ENCODE assay signal across 21 mouse cellular contexts in genomic region chr4:129143509-129143908, GRCm38 (mm10). TPM values are rescaled to one million over a fixed set of nuclear protein-coding genes. Genes with fewer than 3 reads are reported as not detected.
DNase-seq lines count a peak whose midpoint lies in the region; ATAC-seq and TF ChIP-seq lines count a peak whose summit lies in the region.
"Had no signal": no experiment of that assay in that cellular context is flagged by ENCODE, and none has a peak within 500 bp of the region (broad histone marks: within the 10 kb centered on the region; RNA-seq: fewer than 3 reads in every experiment).

No protein-coding gene starts in this region.

- ATAC-seq in liver, postnatal 0 days, result no peak
- no peak for ATAC-seq in embryonic facial prominence, embryonic 15.5 days (ENCODE audit: insufficient number of reproducible peaks, low FRiP score, low TSS enrichment, low read depth)
- ATAC-seq: intestine, embryonic 15.5 days; lung, postnatal 0 days had no signal

- no peaks in the 10 kb centered on the region for H3K27me3 ChIP-seq in liver, adult 2 months (ENCODE audit: control insufficient read depth, insufficient read depth, low read length)
- H3K27me3 ChIP-seq in liver, postnatal 0 days (ENCODE audit: insufficient read depth, low read length), result peaks cover 9% of the 10 kb centered on the region; the same call in 1 of the 2 replicates
- H3K27me3 ChIP-seq in embryonic facial prominence, embryonic 15.5 days, result no peaks in the 10 kb centered on the region
- H3K27me3 ChIP-seq: intestine, embryonic 15.5 days had no signal

- no peak overlapping the region for H3K27ac ChIP-seq in liver, adult 2 months (replicated peaks; ENCODE audit: insufficient read depth, low read depth, low read length)
- no peak overlapping the region for H3K27ac ChIP-seq in liver, postnatal 0 days (ENCODE audit: low read depth)
- peak overlapping the region; percentile 78 for H3K27ac ChIP-seq in embryonic facial prominence, embryonic 15.5 days (replicated peaks)
- H3K27ac ChIP-seq: forebrain, embryonic 10.5 days; liver, embryonic 15.5 days had no signal

- H3K79me2 ChIP-seq in liver, adult 2 months (ENCODE audit: control insufficient read depth, insufficient read depth, low read length), result no peaks in the 10 kb centered on the region

- 87% methylated on average over 5 of the region's 5 CpGs for WGBS in liver, adult 2 months
- 65% methylated on average over 5 of the region's 5 CpGs for WGBS in liver, postnatal 0 days (ENCODE audit: insufficient replicate concordance)
- WGBS in embryonic facial prominence, embryonic 15.5 days, result 67% methylated on average over 5 of the region's 5 CpGs

- no peaks in the 10 kb centered on the region for H3K9me3 ChIP-seq in liver, postnatal 0 days (ENCODE audit: low read length)
- no peaks in the 10 kb centered on the region for H3K9me3 ChIP-seq in embryonic facial prominence, embryonic 15.5 days (replicated peaks)
- H3K9me3 ChIP-seq: forebrain, embryonic 10.5 days; intestine, embryonic 15.5 days; limb, embryonic 13.5 days; liver, embryonic 15.5 days had no signal

- no peak overlapping the region for H3K4me3 ChIP-seq in liver, adult 2 months (ENCODE audit: insufficient read depth, low read depth, low read length)
- H3K4me3 ChIP-seq in liver, postnatal 0 days (ENCODE audit: low read depth, low read length), result no peak overlapping the region
- no peak overlapping the region for H3K4me3 ChIP-seq in embryonic facial prominence, embryonic 15.5 days (replicated peaks)
- H3K4me3 ChIP-seq: forebrain, embryonic 10.5 days; intestine, embryonic 15.5 days; limb, embryonic 13.5 days; liver, embryonic 15.5 days had no signal

- DNase-seq in heart, adult 11 months, result peak; percentile 84
- no peak for DNase-seq in heart, postnatal 36 days
- DNase-seq in liver, adult 2 months (ENCODE audit: extremely low read depth, low read depth, low spot score), result peak; percentile 22
- no peak for DNase-seq in liver, postnatal 0 days
- peak; percentile 57 for DNase-seq in brain, adult 2 months (ENCODE audit: low read depth, low spot score)
- DNase-seq in spleen, adult 18-20 months, result no peak
- DNase-seq: adrenal gland, adult 2 months; gastrocnemius, postnatal 25 days; kidney, adult 9 months; kidney, postnatal 25 days; thymus, postnatal 25 days had no signal

- intact Hi-C loops in heart, postnatal 36 days (cut with DNase I), result no loop called here

- H3K36me3 ChIP-seq in liver, adult 2 months (ENCODE audit: control insufficient read depth, insufficient read depth, low read length), result no peaks in the 10 kb centered on the region
- no peaks in the 10 kb centered on the region for H3K36me3 ChIP-seq in liver, postnatal 0 days (replicated peaks; ENCODE audit: insufficient read depth, low read length)
- H3K36me3 ChIP-seq in embryonic facial prominence, embryonic 15.5 days, result 0 out of 2 replicates have a peak, but pooled peaks cover 3% of the 10 kb centered on the region

- TF ChIP-seq EP300 in liver, postnatal 0 days (IDR thresholded peaks at IDR 0.05; ENCODE audit: low read depth), result no peak

- no peak for TF ChIP-seq CTCF in liver, adult 2 months (IDR thresholded peaks at IDR 0.05; ENCODE audit: low read depth, low read length)
- no peak for TF ChIP-seq CTCF in liver, postnatal 0 days (IDR thresholded peaks at IDR 0.05; ENCODE audit: low read depth)

- H3K4me1 ChIP-seq in liver, adult 2 months (ENCODE audit: control insufficient read depth, insufficient read depth, low read length), result peaks cover 16% of the 10 kb centered on the region
- peaks cover 30% of the 10 kb centered on the region for H3K4me1 ChIP-seq in liver, postnatal 0 days (ENCODE audit: insufficient read depth)
- peaks cover 35% of the 10 kb centered on the region for H3K4me1 ChIP-seq in embryonic facial prominence, embryonic 15.5 days

- H3K4me2 ChIP-seq in liver, postnatal 0 days (ENCODE audit: low read depth, low read length), result no peak overlapping the region
- H3K4me2 ChIP-seq in embryonic facial prominence, embryonic 15.5 days (replicated peaks), result no peak overlapping the region
- H3K4me2 ChIP-seq: intestine, embryonic 15.5 days; limb, embryonic 13.5 days; liver, embryonic 15.5 days had no signal

- H3K9ac ChIP-seq in liver, adult 2 months (ENCODE audit: low read depth, low read length), result no peak overlapping the region
- H3K9ac ChIP-seq in liver, postnatal 0 days (replicated peaks), result no peak overlapping the region
- no peak overlapping the region for H3K9ac ChIP-seq in embryonic facial prominence, embryonic 15.5 days
- H3K9ac ChIP-seq: intestine, embryonic 15.5 days; limb, embryonic 13.5 days; liver, embryonic 15.5 days had no signal

- no peak for TF ChIP-seq POLR2A in liver, adult 2 months (IDR thresholded peaks at IDR 0.05; ENCODE audit: extremely low read depth, insufficient read depth, low read length)

RNA-seq across cellular contexts. Expression of gene Fndc5, which starts 6.7 kb away (rescaled TPM):
- total RNA-seq in heart, postnatal 36 days (2021), result 100 to 1,000 TPM; 324 to 341 TPM
- total RNA-seq in liver, adult 2 months (2014; rRNA removed), result 0.54 and 0.83 TPM in 2 replicates
- polyA plus RNA-seq in liver, adult 2 months (2012; rRNA removed), result 0.17 and 0.87 TPM in 2 replicates
- polyA plus RNA-seq in liver, postnatal 0 days (2015; fragmentation: Nextera tagmentation; extraction: Ambion mirVana), result 0.32 and 0.52 TPM in 2 replicates
- 19.7 and 26.3 TPM in 2 replicates for polyA plus RNA-seq in embryonic facial prominence, embryonic 15.5 days (2015; fragmentation: Nextera tagmentation; extraction: Ambion mirVana)
- total RNA-seq: monocyte, adult 5-6 weeks had no signal

RNA-seq across cellular contexts. Expression of gene Hpca, which starts 21.7 kb away (rescaled TPM):
- not detected for total RNA-seq in heart, postnatal 36 days (2021)
- total RNA-seq in liver, adult 2 months (2014; rRNA removed), result 0.18 and 0.47 TPM in 2 replicates
- 0.23 and 0.27 TPM in 2 replicates for polyA plus RNA-seq in liver, adult 2 months (2012; rRNA removed)
- 0.18 and 0.40 TPM in 2 replicates for polyA plus RNA-seq in liver, postnatal 0 days (2015; fragmentation: Nextera tagmentation; extraction: Ambion mirVana)
- 1.8 and 2.2 TPM in 2 replicates for polyA plus RNA-seq in embryonic facial prominence, embryonic 15.5 days (2015; fragmentation: Nextera tagmentation; extraction: Ambion mirVana)
- total RNA-seq: gastrocnemius, postnatal 25 days; megakaryocyte, adult 5-6 weeks; monocyte, adult 5-6 weeks had no signal

RNA-seq across cellular contexts. Expression of gene Tmem54, which starts 38.2 kb away (rescaled TPM):
- total RNA-seq in heart, postnatal 36 days (2021), result not detected
- total RNA-seq in liver, adult 2 months (2014; rRNA removed), result 0.13 TPM in 1 of 2 replicates, not detected in the other
- polyA plus RNA-seq in liver, adult 2 months (2012; rRNA removed), result 0.37 and 0.65 TPM in 2 replicates
- polyA plus RNA-seq in liver, postnatal 0 days (2015; fragmentation: Nextera tagmentation; extraction: Ambion mirVana), result 0.26 TPM in 1 of 2 replicates, not detected in the other
- 26.6 and 26.9 TPM in 2 replicates for polyA plus RNA-seq in embryonic facial prominence, embryonic 15.5 days (2015; fragmentation: Nextera tagmentation; extraction: Ambion mirVana)
- total RNA-seq: adrenal gland, adult 2 months; gastrocnemius, postnatal 25 days; heart, adult 8-10 months; megakaryocyte, adult 5-6 weeks; monocyte, adult 5-6 weeks had no signal
- polyA plus RNA-seq: adrenal gland, adult 2 months; neural tube, embryonic 14.5 days had no signal

RNA-seq across cellular contexts. Expression of gene S100pbp, which starts 46.0 kb away (rescaled TPM):
- total RNA-seq in heart, postnatal 36 days (2021), result 10 to 100 TPM; 11.3 to 15.7 TPM
- total RNA-seq in liver, adult 2 months (2014; rRNA removed), result 13.4 TPM in 2 replicates
- 7.3 and 10.0 TPM in 2 replicates for polyA plus RNA-seq in liver, adult 2 months (2012; rRNA removed)
- polyA plus RNA-seq in liver, postnatal 0 days (2015; fragmentation: Nextera tagmentation; extraction: Ambion mirVana), result 3.5 and 3.6 TPM in 2 replicates
- 17.8 and 18.5 TPM in 2 replicates for polyA plus RNA-seq in embryonic facial prominence, embryonic 15.5 days (2015; fragmentation: Nextera tagmentation; extraction: Ambion mirVana)

RNA-seq across cellular contexts. Expression of gene Yars, which starts 46.1 kb away (rescaled TPM):
- total RNA-seq in heart, postnatal 36 days (2021), result 10 to 100 TPM; 26.3 to 31.0 TPM
- total RNA-seq in liver, adult 2 months (2014; rRNA removed), result 17.2 and 18.5 TPM in 2 replicates
- 10.7 and 15.3 TPM in 2 replicates for polyA plus RNA-seq in liver, adult 2 months (2012; rRNA removed)
- 23.0 and 25.7 TPM in 2 replicates for polyA plus RNA-seq in liver, postnatal 0 days (2015; fragmentation: Nextera tagmentation; extraction: Ambion mirVana)
- 75.5 and 83.2 TPM in 2 replicates for polyA plus RNA-seq in embryonic facial prominence, embryonic 15.5 days (2015; fragmentation: Nextera tagmentation; extraction: Ambion mirVana)

Comparison
In these comparisons a context has a peak if more than half of its experiments do, and no peak if none do; other contexts are left out.
1. DNase-seq: peak in heart, adult 11 months (single experiment), liver, adult 2 months (single experiment) and brain, adult 2 months (single experiment); none in heart, postnatal 36 days (0 of 2), liver, postnatal 0 days (single experiment) and spleen, adult 18-20 months (0 of 2).
2. RNA of gene Fndc5, which starts 6.7 kb away (polyA plus RNA-seq): 19.7 to 26.3 TPM in embryonic facial prominence, embryonic 15.5 days; 0.17 to 0.87 TPM in liver, adult 2 months and 0.32 to 0.52 TPM in liver, postnatal 0 days; every median in the first group is over 10 times any median in the second.
3. RNA of gene Tmem54, which starts 38.2 kb away (polyA plus RNA-seq): 26.6 to 26.9 TPM in embryonic facial prominence, embryonic 15.5 days; 0.37 to 0.65 TPM in liver, adult 2 months and 0.26 TPM in liver, postnatal 0 days; every median in the first group is over 10 times any median in the second.